13 mouse cellular contexts compared by ENCODE assay signal in the genomic region with DNA sequence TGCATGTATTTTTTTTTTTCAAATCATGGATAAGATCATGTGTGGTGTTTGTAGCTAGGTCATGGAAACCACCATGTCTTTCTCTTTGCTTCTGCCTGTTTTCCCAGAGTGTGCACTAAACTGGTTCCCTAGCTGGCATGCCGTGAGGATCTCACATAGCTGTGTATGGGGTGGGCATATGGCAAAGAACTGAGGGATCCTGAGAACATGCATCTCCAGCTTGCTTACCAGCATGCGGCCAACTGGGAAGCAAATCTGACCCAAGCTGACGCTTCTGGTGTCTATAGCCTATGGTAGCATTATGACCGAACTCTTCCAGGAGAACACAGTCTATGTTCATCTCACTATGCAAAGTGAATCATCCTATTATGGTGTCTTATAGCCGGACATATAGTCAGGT.
"Had no signal": no experiment of that assay in that cellular context is flagged by ENCODE, and none has a peak within 500 bp of the region (broad histone marks: within the 10 kb centered on the region; RNA-seq: fewer than 3 reads in every experiment).

No protein-coding gene starts in this region.

- H3K9me3 ChIP-seq: limb, embryonic 12.5 days; limb, embryonic 15.5 days; midbrain, embryonic 12.5 days had no signal

- H3K4me1 ChIP-seq: limb, embryonic 12.5 days; limb, embryonic 15.5 days; midbrain, embryonic 12.5 days had no signal

- ATAC-seq: liver, postnatal 0 days had no signal

- DNase-seq: kidney, adult 9 months; kidney, postnatal 14 days; kidney, postnatal 4 days; left cerebral cortex, postnatal 4 days; liver, postnatal 0 days; thymus, postnatal 25 days had no signal

- H3K27ac ChIP-seq: limb, embryonic 12.5 days; limb, embryonic 15.5 days; liver, embryonic 14.5 days; macrophage; midbrain, embryonic 12.5 days had no signal

- H3K36me3 ChIP-seq: limb, embryonic 12.5 days; limb, embryonic 15.5 days; midbrain, embryonic 12.5 days had no signal

- H3K9ac ChIP-seq: limb, embryonic 12.5 days; limb, embryonic 15.5 days; liver, embryonic 14.5 days; liver, postnatal 0 days; lung, embryonic 14.5 days; midbrain, embryonic 12.5 days had no signal

- H3K4me3 ChIP-seq: limb, embryonic 12.5 days; limb, embryonic 15.5 days; midbrain, embryonic 12.5 days had no signal

- H3K4me2 ChIP-seq: limb, embryonic 12.5 days; limb, embryonic 15.5 days; liver, embryonic 11.5 days; lung, embryonic 14.5 days; midbrain, embryonic 12.5 days had no signal

- H3K27me3 ChIP-seq: limb, embryonic 12.5 days; limb, embryonic 15.5 days; midbrain, embryonic 12.5 days had no signal
